Mouse (Mus musculus) neural tube, embryonic 15.5 days (tissue): Measurements from ENCODE around the gene Vmn1r206. TPM values are rescaled to one million over a fixed set of nuclear protein-coding genes. Genes with fewer than 3 reads are reported as not detected.
"Not testable (repeated sequence)": the region's sequence is repeated elsewhere in the genome, so short reads cannot be mapped to it uniquely, and the experiment has no call there.

Experiments
- ATAC-seq: fragments of 200-750 bp; cut with Nextera tagmentation; 2 replicates; pipeline ENCODE4 v1.8.0; 2017; ENCODE audit warnings: mild to moderate bottlenecking, moderate TSS enrichment, moderate library complexity; ENCODE audit not compliant: low FRiP score
- H3K27ac ChIP-seq: fragments of 300-500 bp; sonication (generic); replicated peaks from 2 replicates; pipeline ENCODE4 v1.5.1; 2015; ENCODE audit warnings: mild to moderate bottlenecking, inconsistent platforms
- H3K27me3 ChIP-seq: fragments of 300-500 bp; sonication (generic); replicated peaks from 2 replicates; pipeline ENCODE4 v1.6.1; 2015; ENCODE audit warnings: inconsistent platforms
- H3K36me3 ChIP-seq: fragments of 300-500 bp; sonication (generic); 2 replicates; pipeline ENCODE4 v1.6.1; 2015; ENCODE audit warnings: inconsistent platforms
- H3K4me1 ChIP-seq: fragments of 300-500 bp; sonication (generic); 2 replicates; pipeline ENCODE4 v1.6.1; 2015; ENCODE audit warnings: inconsistent platforms
- H3K4me2 ChIP-seq: fragments of 300-500 bp; sonication (generic); 2 replicates; pipeline ENCODE4 v1.6.1; 2015; ENCODE audit warnings: inconsistent platforms, mild to moderate bottlenecking, moderate library complexity
- H3K4me3 ChIP-seq: fragments of 300-500 bp; sonication (generic); replicated peaks from 2 replicates; pipeline ENCODE4 v1.5.1; 2015; ENCODE audit warnings: mild to moderate bottlenecking, inconsistent platforms
- H3K9ac ChIP-seq: fragments of 300-500 bp; sonication (generic); replicated peaks from 2 replicates; pipeline ENCODE4 v1.6.1; 2015; ENCODE audit warnings: mild to moderate bottlenecking, inconsistent platforms
- H3K9me3 ChIP-seq: fragments of 300-500 bp; sonication (generic); replicated peaks from 2 replicates; pipeline ENCODE4 v1.6.1; 2016; ENCODE audit warnings: inconsistent platforms
- WGBS: fragments of 180-500 bp; shearing (Covaris S2); methylation state at CpG from one replicate; pipeline ENCODE4 v1.1.7; 2015; ENCODE audit warnings: mixed read lengths; 5-methylcytosine and 5-hydroxymethylcytosine counted together
- polyA plus RNA-seq: library from polyadenylated mRNA; unstranded; fragments of >200 nt; fragmentation: Nextera tagmentation; extraction: Ambion mirVana; gene quantifications from 2 replicates; pipeline ENCODE4 v1.2.1, GENCODE M21; 2015

The Vmn1r206 gene
- polyA plus RNA-seq = not detected in 2 replicates

- H3K9me3 ChIP-seq, H3K36me3 ChIP-seq, H3K4me1 ChIP-seq, H3K4me2 ChIP-seq, H3K4me3 ChIP-seq, H3K9ac ChIP-seq, H3K27ac ChIP-seq, H3K27me3 ChIP-seq, ATAC-seq: not testable (repeated sequence)
Observed at GRCm38 (mm10) chr13:22624151-22624550, at the start of gene Vmn1r206. Vmn1r206 (minus strand) TSS chr13:22624251.

GRCm38 (mm10) chr13:22592900-22593299 is 31.2 kb downstream of the Vmn1r206 start, which contains the start of gene Vmn1r205:
Vmn1r205 (minus strand) TSS chr13:22593000.
- Histone ChIP-seq H3K9ac (no peak within 1 kb of the TSS), H3K9me3 (no peaks in the 10 kb centered on the region; the same call in 1 of the 2 replicates), H3K27ac (no peak within 1 kb of the TSS), H3K4me3 (no peak within 1 kb of the TSS), H3K4me2 (no peak within 1 kb of the TSS), H3K4me1 (no peaks in the 10 kb centered on the region), H3K36me3 (no peaks in the 10 kb centered on the region), H3K27me3 (no peaks in the 10 kb centered on the region)
- ATAC-seq = no peak
- WGBS = 88% methylated on average over 3 of the region's 3 CpGs

DNA sequence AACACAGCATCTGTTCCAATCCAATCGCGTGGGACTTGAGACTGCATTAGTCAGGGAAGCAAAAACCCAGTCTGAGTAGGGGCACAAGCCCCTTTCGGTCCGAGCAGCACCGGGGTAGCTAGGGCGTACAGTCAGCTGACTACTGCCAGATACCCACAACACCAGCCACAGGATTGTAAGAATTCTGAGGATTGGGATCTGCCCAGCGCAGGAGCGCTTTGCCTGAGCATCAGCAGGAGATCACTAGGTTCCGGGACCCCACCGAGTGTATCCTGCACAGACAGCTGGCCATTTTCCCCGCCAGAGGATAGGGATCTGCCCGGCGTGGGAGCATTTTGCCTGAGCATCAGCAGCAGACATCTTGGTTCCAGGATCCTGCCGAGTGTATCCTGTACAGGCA is 40.7 kb downstream of the Vmn1r206 start:
- not testable (repeated sequence) for H3K36me3 ChIP-seq, ATAC-seq, H3K27ac ChIP-seq, H3K4me3 ChIP-seq, H3K4me1 ChIP-seq, H3K4me2 ChIP-seq, H3K27me3 ChIP-seq, H3K9ac ChIP-seq, H3K9me3 ChIP-seq
- WGBS = 82% methylated on average over 14 of the region's 14 CpGs

DNA sequence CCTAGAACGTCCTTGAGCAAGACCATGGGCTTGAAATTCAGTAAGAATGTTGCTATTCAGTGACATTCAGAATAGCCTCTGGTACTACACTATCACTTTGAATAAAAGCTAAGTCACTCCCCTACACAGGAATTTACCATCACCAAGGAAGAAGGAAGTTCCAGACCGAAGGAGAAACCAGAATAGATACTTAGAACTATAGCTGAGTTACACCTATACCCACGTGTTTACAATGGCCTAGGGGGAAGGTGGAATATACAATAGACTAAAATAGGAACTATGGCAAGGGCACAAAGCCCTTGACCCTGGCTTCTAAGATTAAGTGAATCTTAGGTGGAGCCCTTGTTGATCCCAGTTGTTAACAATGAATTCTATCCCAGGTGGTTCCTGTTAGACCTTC is 49.1 kb downstream of the Vmn1r206 start:
- H3K4me3 ChIP-seq, H3K9ac ChIP-seq, H3K36me3 ChIP-seq, H3K27me3 ChIP-seq, ATAC-seq, H3K4me1 ChIP-seq, H3K4me2 ChIP-seq, H3K9me3 ChIP-seq, H3K27ac ChIP-seq: not testable (repeated sequence)
- 81% methylated on average over 3 of the region's 3 CpGs for WGBS

Other genes with a start within 250 kb of the Vmn1r206 start
- not detected in 2 replicates for gene Vmn1r199, start 244.4 kb downstream of the Vmn1r206 start, polyA plus RNA-seq
- gene Vmn1r200, start 233.9 kb downstream of the Vmn1r206 start, polyA plus RNA-seq = not detected in 2 replicates
- not detected in 2 replicates for gene Vmn1r201, start 152.3 kb downstream of the Vmn1r206 start, polyA plus RNA-seq
- not detected in 2 replicates for gene Vmn1r202, start 118.9 kb downstream of the Vmn1r206 start, polyA plus RNA-seq
- gene Vmn1r203, start 106.1 kb downstream of the Vmn1r206 start, polyA plus RNA-seq = not detected in 2 replicates
- gene Vmn1r204, start 71.1 kb downstream of the Vmn1r206 start, polyA plus RNA-seq = not detected in 2 replicates
- gene Vmn1r205, start 31.3 kb downstream of the Vmn1r206 start, polyA plus RNA-seq = not detected in 2 replicates
- not detected in 2 replicates for gene Vmn1r207-ps, start 105.4 kb upstream of the Vmn1r206 start, polyA plus RNA-seq
- not detected in 2 replicates for gene Vmn1r208, start 153.1 kb upstream of the Vmn1r206 start, polyA plus RNA-seq
- not detected in 2 replicates for gene Vmn1r209, start 185.4 kb upstream of the Vmn1r206 start, polyA plus RNA-seq
- not detected in 2 replicates for gene Vmn1r210, start 207.1 kb upstream of the Vmn1r206 start, polyA plus RNA-seq
- not detected in 2 replicates for gene Vmn1r211, start 233.3 kb upstream of the Vmn1r206 start, polyA plus RNA-seq